In the genomic region with DNA sequence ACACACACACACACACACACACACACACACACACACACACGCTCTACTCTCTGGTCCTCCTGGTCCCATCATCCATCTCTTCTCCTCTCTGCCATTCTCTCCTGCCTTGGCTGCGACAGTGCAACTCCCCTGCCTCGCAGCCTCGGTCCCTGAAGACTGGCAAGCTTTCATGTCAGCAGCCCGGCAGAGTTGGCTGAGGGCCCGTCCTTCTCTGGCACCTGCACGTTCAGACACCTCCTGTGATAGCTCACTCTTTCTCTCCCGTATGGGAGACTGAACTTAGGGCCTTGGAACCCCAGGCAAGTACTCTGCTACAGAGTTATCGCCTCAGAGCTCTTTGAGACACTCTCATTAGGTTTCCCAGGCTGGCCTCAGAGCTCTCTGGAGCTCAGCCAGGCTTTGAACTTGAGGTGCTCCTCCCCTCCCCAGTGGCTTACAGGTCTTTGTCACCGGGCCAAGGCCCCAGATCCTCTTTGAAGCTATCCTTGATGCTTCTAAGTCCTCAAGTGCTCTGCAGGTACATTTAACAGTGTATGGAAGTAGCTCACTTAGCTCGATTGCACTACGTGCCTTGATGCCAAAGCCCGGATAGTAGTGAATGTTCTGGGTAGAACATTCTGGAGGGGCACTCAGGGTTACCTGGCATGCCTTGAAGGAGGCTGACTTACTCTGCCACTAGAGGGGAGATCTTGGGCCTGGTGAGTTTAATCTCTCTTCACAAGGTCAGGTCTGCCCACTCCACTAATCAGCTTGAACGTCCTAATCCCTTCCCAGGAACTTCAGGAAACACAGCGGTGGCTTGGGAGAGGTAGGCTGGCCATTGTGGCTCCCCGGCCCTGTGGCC, we compare ENCODE assay signal across 8 mouse cellular contexts. TPM values are rescaled to one million over a fixed set of nuclear protein-coding genes. Genes with fewer than 3 reads are reported as not detected.
DNase-seq lines count a peak whose midpoint lies in the region; ATAC-seq and TF ChIP-seq lines count a peak whose summit lies in the region.
"Had no signal": no experiment of that assay in that cellular context is flagged by ENCODE, and none has a peak within 500 bp of the region (broad histone marks: within the 10 kb centered on the region; RNA-seq: fewer than 3 reads in every experiment).

No protein-coding gene starts in this region.

- TF ChIP-seq CTCF in thymus, adult 2 months (IDR thresholded peaks at IDR 0.05; ENCODE audit: borderline replicate concordance, control insufficient read depth, extremely low read depth, insufficient read depth, low read length, poor library complexity), result no peak

- ATAC-seq in midbrain, embryonic 15.5 days (replicated peaks), result no peak
- no peak for ATAC-seq in heart, embryonic 13.5 days (ENCODE audit: extremely low read depth, insufficient number of reproducible peaks, low FRiP score, low TSS enrichment)

- peak overlapping the region; percentile 53 for H3K4me3 ChIP-seq in midbrain, embryonic 10.5 days
- H3K4me3 ChIP-seq in midbrain, embryonic 15.5 days, result no peak overlapping the region
- no peak overlapping the region for H3K4me3 ChIP-seq in heart, embryonic 13.5 days
- H3K4me3 ChIP-seq in thymus, adult 2 months (ENCODE audit: control insufficient read depth, insufficient read depth, low read length), result no peak overlapping the region

- H3K4me1 ChIP-seq in midbrain, embryonic 10.5 days, result peaks cover 63% of the 10 kb centered on the region
- H3K4me1 ChIP-seq in midbrain, embryonic 15.5 days, result peaks cover 53% of the 10 kb centered on the region
- peaks cover 61% of the 10 kb centered on the region for H3K4me1 ChIP-seq in heart, embryonic 13.5 days
- peaks cover 34% of the 10 kb centered on the region for H3K4me1 ChIP-seq in thymus, adult 2 months (replicated peaks; ENCODE audit: control insufficient read depth, insufficient read depth, low read length)

- H3K27me3 ChIP-seq in midbrain, embryonic 10.5 days (ENCODE audit: low read depth, poor library complexity, severe bottlenecking), result peaks cover 75% of the 10 kb centered on the region
- H3K27me3 ChIP-seq in midbrain, embryonic 15.5 days (replicated peaks), result peaks cover 4% of the 10 kb centered on the region; the same call in 1 of the 2 replicates
- peaks cover 50% of the 10 kb centered on the region for H3K27me3 ChIP-seq in heart, embryonic 13.5 days (replicated peaks)
- H3K27me3 ChIP-seq in thymus, adult 2 months (ENCODE audit: control insufficient read depth, insufficient read depth, low read length), result peaks cover 7% of the 10 kb centered on the region; the same call in 1 of the 2 replicates

- no peaks in the 10 kb centered on the region for H3K36me3 ChIP-seq in midbrain, embryonic 10.5 days
- no peaks in the 10 kb centered on the region for H3K36me3 ChIP-seq in midbrain, embryonic 15.5 days (replicated peaks)
- no peaks in the 10 kb centered on the region for H3K36me3 ChIP-seq in heart, embryonic 13.5 days
- no peaks in the 10 kb centered on the region for H3K36me3 ChIP-seq in thymus, adult 2 months (ENCODE audit: control insufficient read depth, insufficient read depth, low read length)
- H3K36me3 ChIP-seq: intestine, embryonic 15.5 days had no signal

- H3K9me3 ChIP-seq in midbrain, embryonic 10.5 days (replicated peaks), result no peaks in the 10 kb centered on the region
- no peaks in the 10 kb centered on the region for H3K9me3 ChIP-seq in midbrain, embryonic 15.5 days
- H3K9me3 ChIP-seq in heart, embryonic 13.5 days, result no peaks in the 10 kb centered on the region
- H3K9me3 ChIP-seq: intestine, embryonic 15.5 days had no signal

- 79% methylated on average over 16 of the region's 16 CpGs for WGBS in midbrain, embryonic 10.5 days
- 52% methylated on average over 16 of the region's 16 CpGs for WGBS in midbrain, embryonic 15.5 days
- 52% methylated on average over 16 of the region's 16 CpGs for WGBS in heart, embryonic 13.5 days
- 82% methylated on average over 16 of the region's 16 CpGs for WGBS in thymus, adult 2 months

- no peak overlapping the region for H3K9ac ChIP-seq in midbrain, embryonic 15.5 days
- H3K9ac ChIP-seq in heart, embryonic 13.5 days, result no peak overlapping the region

- TF ChIP-seq POLR2A in thymus, adult 2 months (IDR thresholded peaks at IDR 0.05; ENCODE audit: control insufficient read depth, extremely low read depth, insufficient read depth, low read length, poor library complexity), result no peak

- H3K4me2 ChIP-seq in midbrain, embryonic 15.5 days, result no peak overlapping the region
- peak overlapping the region; percentile 67; the same call in 1 of the 2 replicates for H3K4me2 ChIP-seq in heart, embryonic 13.5 days

- DNase-seq in midbrain, embryonic 10.5 days (ENCODE audit: low spot score), result no peak
- DNase-seq in cerebellum, adult 9-11 months, result peak; percentile 89
- peak; percentile 67 for DNase-seq in lung, postnatal 36 days
- no peak for DNase-seq in left cerebral cortex, adult 9 months (ENCODE audit: low spot score in 2 of 2)
- no peak for DNase-seq in thymus, adult 2 months

- H3K27ac ChIP-seq in midbrain, embryonic 10.5 days (replicated peaks), result peak overlapping the region; percentile 93
- H3K27ac ChIP-seq in midbrain, embryonic 15.5 days, result no peak overlapping the region
- H3K27ac ChIP-seq in heart, embryonic 13.5 days (replicated peaks), result peak overlapping the region; percentile 90
- H3K27ac ChIP-seq in thymus, adult 2 months (ENCODE audit: control insufficient read depth, insufficient read depth, low read length), result no peak overlapping the region

RNA-seq across cellular contexts. Expression of a gene that starts 2.5 kb away (rescaled TPM):
- polyA plus RNA-seq in midbrain, embryonic 10.5 days (2016; fragmentation: Nextera tagmentation; extraction: Ambion mirVana), result 2.5 and 2.8 TPM in 2 replicates
- 23.3 and 24.4 TPM in 2 replicates for polyA plus RNA-seq in midbrain, embryonic 15.5 days (2015; fragmentation: Nextera tagmentation; extraction: Ambion mirVana)
- polyA plus RNA-seq in heart, embryonic 13.5 days (2015; fragmentation: Nextera tagmentation; extraction: Ambion mirVana), result 2.6 TPM in 2 replicates
- 9.4 and 14.0 TPM in 2 replicates for polyA plus RNA-seq in thymus, adult 2 months (2012; rRNA removed)

RNA-seq across cellular contexts. Expression of a gene that starts 3.2 kb away (rescaled TPM):
- polyA plus RNA-seq in midbrain, embryonic 10.5 days (2016; fragmentation: Nextera tagmentation; extraction: Ambion mirVana), result 0.65 and 0.77 TPM in 2 replicates
- 1.5 and 3.0 TPM in 2 replicates for polyA plus RNA-seq in midbrain, embryonic 15.5 days (2015; fragmentation: Nextera tagmentation; extraction: Ambion mirVana)
- 0.51 and 0.93 TPM in 2 replicates for polyA plus RNA-seq in heart, embryonic 13.5 days (2015; fragmentation: Nextera tagmentation; extraction: Ambion mirVana)
- 0.36 and 0.97 TPM in 2 replicates for polyA plus RNA-seq in thymus, adult 2 months (2012; rRNA removed)

RNA-seq across cellular contexts. Expression of a gene that starts 29.8 kb away (rescaled TPM):
- 2.5 and 3.3 TPM in 2 replicates for polyA plus RNA-seq in midbrain, embryonic 10.5 days (2016; fragmentation: Nextera tagmentation; extraction: Ambion mirVana)
- polyA plus RNA-seq in midbrain, embryonic 15.5 days (2015; fragmentation: Nextera tagmentation; extraction: Ambion mirVana), result 0.83 TPM in 2 replicates
- 7.2 and 8.0 TPM in 2 replicates for polyA plus RNA-seq in heart, embryonic 13.5 days (2015; fragmentation: Nextera tagmentation; extraction: Ambion mirVana)
- 40.8 and 44.4 TPM in 2 replicates for polyA plus RNA-seq in thymus, adult 2 months (2012; rRNA removed)

Comparison
In these comparisons a context has a peak if more than half of its experiments do, and no peak if none do; other contexts are left out.
1. H3K27ac ChIP-seq: peak in midbrain, embryonic 10.5 days (single experiment) and heart, embryonic 13.5 days (single experiment); none in midbrain, embryonic 15.5 days (single experiment) and thymus, adult 2 months (single experiment).
2. DNase-seq: peak in cerebellum, adult 9-11 months (single experiment) and lung, postnatal 36 days (single experiment); none in midbrain, embryonic 10.5 days (single experiment), left cerebral cortex, adult 9 months (0 of 2) and thymus, adult 2 months (single experiment).